Mouse (Mus musculus) E14TG2a.4 (cell line): ENCODE measurements around the gene Pcgf6.

ENCODE experiments used
- H3K27me3 ChIP-seq: 2 replicates; pipeline ENCODE4 v1.6.1; 2014; ENCODE audit warnings: low read length, control low read depth; ENCODE audit not compliant: insufficient read depth
- H3K36me3 ChIP-seq: 2 replicates; pipeline ENCODE4 v1.6.1; 2014; ENCODE audit warnings: low read length, control low read depth; ENCODE audit not compliant: insufficient read depth
- H3K4me1 ChIP-seq: replicated peaks from 2 replicates; pipeline ENCODE4 v1.6.1; 2014; ENCODE audit warnings: low read depth, low read length, control low read depth
- H3K4me3 ChIP-seq: replicated peaks from 2 replicates; pipeline ENCODE4 v1.5.1; 2014; ENCODE audit warnings: mild to moderate bottlenecking, low read length
- H3K9me3 ChIP-seq: 2 replicates; pipeline ENCODE4 v1.6.1; 2014; ENCODE audit warnings: low read length, control low read depth
- CTCF ChIP-seq: conservative IDR thresholded peaks from 2 replicates; pipeline ENCODE4 v1.5.1; 2014; ENCODE audit warnings: low read length
- NANOG ChIP-seq: IDR thresholded peaks from 2 replicates; pipeline ENCODE4 v1.6.1; 2014; ENCODE audit warnings: borderline replicate concordance, low read length, mixed read lengths
- POU5F1 ChIP-seq: IDR thresholded peaks from 2 replicates; pipeline ENCODE4 v1.6.1; 2014; ENCODE audit warnings: low read length, borderline replicate concordance

The Pcgf6 gene

GRCm38 (mm10) chr19:47057684-47058083 lies 7.0 kb upstream of the Pcgf6 start:
- 0 out of 2 replicates have a peak, but pooled peaks cover 5% of the 10 kb centered on the region for H3K27me3 ChIP-seq
- H3K4me3 ChIP-seq: no peak overlapping the region
- no peaks in the 10 kb centered on the region for H3K36me3 ChIP-seq
- H3K4me1 ChIP-seq: peaks cover 1% of the 10 kb centered on the region
- TF ChIP-seq NANOG (no peak), POU5F1 (no peak)
- no peaks in the 10 kb centered on the region for H3K9me3 ChIP-seq

- H3K36me3 ChIP-seq: peaks cover 6% of the 10 kb centered on the region
These were observed 2.8 kb upstream of the Pcgf6 start for GRCm38 (mm10) chr19:47053471-47053870.

GRCm38 (mm10) chr19:47052927-47053326 lies 2.2 kb upstream of the Pcgf6 start:
- Histone ChIP-seq H3K27me3 (0 out of 2 replicates have a peak, but pooled peaks cover 5% of the 10 kb centered on the region), H3K36me3 (peaks cover 12% of the 10 kb centered on the region), H3K9me3 (no peaks in the 10 kb centered on the region), H3K4me1 (peaks cover 29% of the 10 kb centered on the region), H3K4me3 (no peak overlapping the region)
- no peak for TF ChIP-seq POU5F1
- TF ChIP-seq NANOG: no peak
- no peak for TF ChIP-seq CTCF

More at GRCm38 (mm10) chr19:47053471-47053870, 2.8 kb upstream of the Pcgf6 start:
- H3K27me3 ChIP-seq: 0 out of 2 replicates have a peak, but pooled peaks cover 5% of the 10 kb centered on the region
- H3K9me3 ChIP-seq: no peaks in the 10 kb centered on the region
- no peak for TF ChIP-seq CTCF
- no peak for TF ChIP-seq POU5F1
- TF ChIP-seq NANOG: no peak
- H3K4me3 ChIP-seq: no peak overlapping the region
- H3K4me1 ChIP-seq: peaks cover 23% of the 10 kb centered on the region

- Histone ChIP-seq H3K36me3 (peaks cover 42% of the 10 kb centered on the region), H3K9me3 (no peaks in the 10 kb centered on the region), H3K4me1 (peaks cover 47% of the 10 kb centered on the region), H3K27me3 (no peaks in the 10 kb centered on the region), H3K4me3 (peak overlapping the region; percentile 98)
- TF ChIP-seq POU5F1: no peak
These were observed 866 bp downstream of the Pcgf6 start for GRCm38 (mm10) chr19:47049840-47050239.

- Histone ChIP-seq H3K27me3 (no peaks in the 10 kb centered on the region), H3K4me1 (peaks cover 53% of the 10 kb centered on the region), H3K4me3 (peak overlapping the region; percentile 98), H3K9me3 (no peaks in the 10 kb centered on the region), H3K36me3 (peaks cover 50% of the 10 kb centered on the region)
- TF ChIP-seq NANOG (no peak), CTCF (no peak), POU5F1 (no peak)
These were observed 1.6 kb downstream of the Pcgf6 start for GRCm38 (mm10) chr19:47049061-47049460.

GRCm38 (mm10) chr19:47047236-47047833 lies 3.4 kb downstream of the Pcgf6 start:
- Histone ChIP-seq H3K4me1 (peaks cover 60% of the 10 kb centered on the region), H3K36me3 (peaks cover 65% of the 10 kb centered on the region), H3K9me3 (no peaks in the 10 kb centered on the region), H3K27me3 (no peaks in the 10 kb centered on the region), H3K4me3 (no peak overlapping the region)
- TF ChIP-seq POU5F1 (no peak), NANOG (no peak), CTCF (no peak)

GRCm38 (mm10) chr19:47046343-47046742 lies 4.4 kb downstream of the Pcgf6 start:
- Histone ChIP-seq H3K4me1 (peaks cover 60% of the 10 kb centered on the region), H3K4me3 (no peak overlapping the region), H3K9me3 (no peaks in the 10 kb centered on the region), H3K27me3 (no peaks in the 10 kb centered on the region), H3K36me3 (peaks cover 75% of the 10 kb centered on the region)
- TF ChIP-seq CTCF (no peak), POU5F1 (no peak), NANOG (no peak)

- Histone ChIP-seq H3K4me3 (no peak overlapping the region), H3K4me1 (peaks cover 61% of the 10 kb centered on the region), H3K36me3 (peaks cover 97% of the 10 kb centered on the region), H3K27me3 (no peaks in the 10 kb centered on the region), H3K9me3 (no peaks in the 10 kb centered on the region)
- TF ChIP-seq CTCF (peak; percentile 21), POU5F1 (no peak)
These were observed 7.1 kb downstream of the Pcgf6 start for GRCm38 (mm10) chr19:47043608-47044007.

GRCm38 (mm10) chr19:47040720-47041473 lies 9.8 kb downstream of the Pcgf6 start:
- H3K27me3 ChIP-seq: no peaks in the 10 kb centered on the region
- TF ChIP-seq NANOG (no peak), POU5F1 (no peak), CTCF (no peak)
- H3K36me3 ChIP-seq: peaks cover 96% of the 10 kb centered on the region
- H3K4me1 ChIP-seq: peaks cover 36% of the 10 kb centered on the region
- H3K9me3 ChIP-seq: no peaks in the 10 kb centered on the region
- H3K4me3 ChIP-seq: no peak overlapping the region
